ENCODE assay signal across 1 mouse cellular context in the genomic region with DNA sequence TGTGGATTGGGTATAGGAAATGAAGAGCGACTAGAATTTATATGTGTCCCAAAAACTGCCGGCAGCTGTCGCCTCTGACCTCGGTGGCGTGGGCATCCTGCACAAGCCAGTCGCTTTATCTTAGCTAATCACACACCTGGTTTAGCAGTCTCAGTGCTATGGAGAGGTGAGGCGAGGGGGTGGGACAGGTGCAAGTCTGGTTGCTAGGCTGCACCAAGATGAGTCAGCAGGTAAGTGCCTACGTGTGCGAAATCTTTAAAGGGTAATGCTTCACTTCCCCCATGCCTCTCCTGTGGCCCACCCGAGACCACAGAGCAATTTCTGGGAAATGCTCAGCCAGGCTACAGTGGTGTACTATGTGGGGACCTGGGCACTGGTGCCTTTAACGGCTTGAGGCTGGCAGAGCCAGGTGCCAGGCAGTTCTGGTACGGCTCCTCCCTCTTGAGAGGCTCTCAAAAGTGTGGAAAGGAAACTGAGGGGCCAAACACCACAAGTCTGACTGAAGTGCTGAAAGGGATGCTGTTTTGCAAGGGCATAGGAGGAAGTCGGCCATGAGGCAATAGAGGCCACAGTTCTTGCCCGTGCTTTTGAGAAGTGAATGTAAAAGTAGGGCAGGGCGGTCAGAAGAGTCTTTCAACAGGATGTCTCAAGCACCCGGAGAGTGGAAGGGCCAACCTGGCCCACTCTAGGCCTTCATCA.
TF ChIP-seq lines count a peak whose summit lies in the region.

No protein-coding gene starts in this region.

TF ChIP-seq in ES-E14, 5 proteins besides CTCF, POLR2A, EP300 and RAD21:
- TF ChIP-seq HCFC1 (IDR thresholded peaks at IDR 0.05; ENCODE audit: borderline replicate concordance, insufficient read depth, low read length) (no peak), CHD2 (IDR thresholded peaks at IDR 0.05; ENCODE audit: low read depth, low read length) (no peak), MAFK (IDR thresholded peaks at IDR 0.05; ENCODE audit: insufficient read depth, low read depth, low read length) (peak; percentile 68), ZC3H11A (IDR thresholded peaks at IDR 0.05; ENCODE audit: borderline replicate concordance, low read depth, low read length) (no peak), ZNF384 (IDR thresholded peaks at IDR 0.05; ENCODE audit: low read depth, low read length) (no peak)
